Mouse (Mus musculus): ENCODE data around the gene Gcdh.

GRCm38 (mm10) chr8:84910551-84910950 lies 16.8 kb upstream of the Gcdh start:
- no peak for TF ChIP-seq CTCF (IDR thresholded peaks at IDR 0.05; ENCODE audit: low read depth, low read length)
- TF ChIP-seq POLR2A (IDR thresholded peaks at IDR 0.05; ENCODE audit: extremely low read depth, insufficient read depth, low read length), result no peak

Data from liver, adult 2 months (tissue).